Mouse (Mus musculus) testis, adult 2 months (tissue): ENCODE measurements at regions not wholly inside any gene's neighbourhood (a gene's known extent, or its start where the extent isn't known, plus 50 kb on each side); places are given as distances from the start of the nearest gene placed in this dataset.

Experiments used
- H3K27ac ChIP-seq: fragments of 200-500 bp; 2 replicates; pipeline ENCODE4 v1.5.1; 2012; ENCODE audit warnings: low read depth, low read length; ENCODE audit not compliant: control insufficient read depth, insufficient read depth
- H3K27me3 ChIP-seq: fragments of 200-500 bp; 2 replicates; pipeline ENCODE4 v1.6.1; 2012; ENCODE audit warnings: mild to moderate bottlenecking, low read length, moderate library complexity; ENCODE audit not compliant: control insufficient read depth, insufficient read depth
- H3K36me3 ChIP-seq: fragments of 200-500 bp; 2 replicates; pipeline ENCODE4 v1.6.1; 2012; ENCODE audit warnings: mild to moderate bottlenecking, low read length; ENCODE audit not compliant: control insufficient read depth, insufficient read depth
- H3K4me1 ChIP-seq: fragments of 200-500 bp; 2 replicates; pipeline ENCODE4 v1.6.1; 2012; ENCODE audit warnings: low read length; ENCODE audit not compliant: control insufficient read depth, insufficient read depth
- H3K4me3 ChIP-seq: fragments of 200-500 bp; 2 replicates; pipeline ENCODE4 v1.5.1; 2012; ENCODE audit warnings: low read depth, mild to moderate bottlenecking, low read length, moderate library complexity, mixed read lengths; ENCODE audit not compliant: control insufficient read depth
- CTCF ChIP-seq: fragments of 200-500 bp; IDR thresholded peaks from 2 replicates; pipeline ENCODE4 v1.5.1; 2012; ENCODE audit warnings: low read depth, mild to moderate bottlenecking, inconsistent platforms, low read length, moderate library complexity; ENCODE audit not compliant: control insufficient read depth, insufficient read depth, insufficient replicate concordance
- POLR2A ChIP-seq: fragments of 200-500 bp; IDR thresholded peaks from 2 replicates; pipeline ENCODE4 v1.6.1; 2012; ENCODE audit warnings: low read depth, mild to moderate bottlenecking, inconsistent platforms, low read length, moderate library complexity; ENCODE audit not compliant: control insufficient read depth

- no peaks in the 10 kb centered on the region for H3K36me3 ChIP-seq
- no peak overlapping the region for H3K4me3 ChIP-seq
- no peak overlapping the region for H3K27ac ChIP-seq
- H3K27me3 ChIP-seq, result no peaks in the 10 kb centered on the region
- no peaks in the 10 kb centered on the region for H3K4me1 ChIP-seq
- TF ChIP-seq CTCF (no peak), POLR2A (no peak)
Measured at GRCm38 (mm10) chr5:118449893-118450292, 110.6 kb upstream of the Med13l start.

GRCm38 (mm10) chr5:118452052-118452451 is 108.4 kb upstream of the Med13l start:
- H3K27ac ChIP-seq, result no peak overlapping the region
- H3K27me3 ChIP-seq, result no peaks in the 10 kb centered on the region
- H3K4me1 ChIP-seq, result no peaks in the 10 kb centered on the region
- H3K4me3 ChIP-seq, result no peak overlapping the region
- H3K36me3 ChIP-seq, result no peaks in the 10 kb centered on the region
- TF ChIP-seq POLR2A, result no peak
- no peak for TF ChIP-seq CTCF

- TF ChIP-seq POLR2A, result no peak
- H3K27ac ChIP-seq, result no peak overlapping the region
- H3K4me3 ChIP-seq, result no peak overlapping the region
- H3K27me3 ChIP-seq, result no peaks in the 10 kb centered on the region
- H3K36me3 ChIP-seq, result no peaks in the 10 kb centered on the region
- H3K4me1 ChIP-seq, result peaks cover 5% of the 10 kb centered on the region
Measured at GRCm38 (mm10) chr5:118454096-118454495, 106.4 kb upstream of the Med13l start.

GRCm38 (mm10) chr5:118458727-118459390 is 101.6 kb upstream of the Med13l start:
- H3K4me1 ChIP-seq, result peaks cover 12% of the 10 kb centered on the region
- TF ChIP-seq CTCF (no peak), POLR2A (no peak)
- H3K27ac ChIP-seq, result no peak overlapping the region
- no peaks in the 10 kb centered on the region for H3K27me3 ChIP-seq
- H3K36me3 ChIP-seq, result no peaks in the 10 kb centered on the region
- H3K4me3 ChIP-seq, result no peak overlapping the region

GRCm38 (mm10) chr5:118459391-118459792 is 101.1 kb upstream of the Med13l start:
- TF ChIP-seq CTCF, result no peak
- TF ChIP-seq POLR2A, result no peak
- H3K36me3 ChIP-seq, result no peaks in the 10 kb centered on the region
- peaks cover 12% of the 10 kb centered on the region for H3K4me1 ChIP-seq
- no peak overlapping the region for H3K27ac ChIP-seq
- no peaks in the 10 kb centered on the region for H3K27me3 ChIP-seq
- H3K4me3 ChIP-seq, result no peak overlapping the region

GRCm38 (mm10) chr5:118461967-118462366 is 98.5 kb upstream of the Med13l start:
- Histone ChIP-seq H3K27ac (no peak overlapping the region), H3K4me1 (peaks cover 22% of the 10 kb centered on the region), H3K36me3 (no peaks in the 10 kb centered on the region), H3K27me3 (no peaks in the 10 kb centered on the region), H3K4me3 (no peak overlapping the region)
- TF ChIP-seq POLR2A (no peak), CTCF (no peak)

GRCm38 (mm10) chr5:118464931-118465801 is 95.3 kb upstream of the Med13l start:
- TF ChIP-seq CTCF (no peak), POLR2A (no peak)
- Histone ChIP-seq H3K27me3 (no peaks in the 10 kb centered on the region), H3K4me3 (no peak overlapping the region), H3K27ac (no peak overlapping the region), H3K36me3 (no peaks in the 10 kb centered on the region), H3K4me1 (peaks cover 10% of the 10 kb centered on the region)
